Mouse (Mus musculus): Measurements from ENCODE around the gene Ifitm1. TPM values are rescaled to one million over a fixed set of nuclear protein-coding genes. Genes with fewer than 3 reads are reported as not detected.
"Not testable (repeated sequence)": the region's sequence is repeated elsewhere in the genome, so short reads cannot be mapped to it uniquely, and the experiment has no call there.

The Ifitm1 gene
- polyA plus RNA-seq, 1 experiment from 2014 or later, result 10.3 TPM

DNA sequence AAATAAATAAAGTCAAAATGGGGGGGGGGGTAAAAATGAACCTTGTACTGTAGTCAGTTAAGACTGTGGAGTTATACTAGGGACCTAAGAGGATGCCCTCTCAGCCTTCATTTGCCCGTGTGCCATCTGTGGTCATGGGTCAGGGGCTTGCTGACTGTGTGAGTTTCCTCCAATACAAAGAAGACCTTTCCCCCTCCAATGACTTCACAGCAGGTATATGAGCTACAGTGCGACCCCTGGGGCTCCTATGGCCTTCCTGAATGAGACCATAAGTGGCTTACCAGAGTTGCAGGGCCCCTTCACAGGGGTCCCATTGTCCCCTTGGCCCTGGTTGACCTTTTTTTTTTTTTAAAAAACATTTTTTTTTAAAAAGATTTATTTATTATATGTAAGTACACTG, 5.6 kb upstream of the Ifitm1 start:
- no peak overlapping the region for H3K27ac ChIP-seq (replicated peaks)
- no peak overlapping the region for H3K4me2 ChIP-seq (replicated peaks)
- H3K4me1 ChIP-seq, result peaks cover 10% of the 10 kb centered on the region; the same call in 1 of the 2 replicates
- no peak overlapping the region for H3K9ac ChIP-seq (replicated peaks)
- H3K9me3 ChIP-seq, result no peaks in the 10 kb centered on the region
- H3K27me3 ChIP-seq, result no peaks in the 10 kb centered on the region
- 24% methylated on average over 2 of the region's 2 CpGs for WGBS
- no peak for ATAC-seq (ENCODE audit: low FRiP score, low read depth)
- no peak overlapping the region for H3K4me3 ChIP-seq
- no peaks in the 10 kb centered on the region for H3K36me3 ChIP-seq

- Histone ChIP-seq H3K9me3 (no peaks in the 10 kb centered on the region), H3K4me1 (peaks cover 13% of the 10 kb centered on the region), H3K27me3 (no peaks in the 10 kb centered on the region), H3K4me2 (replicated peaks) (no peak overlapping the region), H3K27ac (replicated peaks) (no peak overlapping the region), H3K9ac (replicated peaks) (no peak overlapping the region), H3K36me3 (no peaks in the 10 kb centered on the region), H3K4me3 (no peak overlapping the region)
- no peak for ATAC-seq (ENCODE audit: low FRiP score, low read depth)
- WGBS, result 68% methylated on average over 2 of the region's 2 CpGs
These were observed 4.3 kb upstream of the Ifitm1 start for GRCm38 (mm10) chr7:140962733-140963132.

- no peaks in the 10 kb centered on the region for H3K36me3 ChIP-seq
- no peak overlapping the region for H3K27ac ChIP-seq (replicated peaks)
- no peak overlapping the region for H3K4me3 ChIP-seq
- H3K4me1 ChIP-seq, result peaks cover 9% of the 10 kb centered on the region
- WGBS, result 8% methylated on average over 14 of the region's 14 CpGs
- H3K9me3 ChIP-seq, result no peaks in the 10 kb centered on the region
- H3K4me2 ChIP-seq (replicated peaks), result no peak overlapping the region
- ATAC-seq (ENCODE audit: low FRiP score, low read depth), result no peak
- no peak overlapping the region for H3K9ac ChIP-seq (replicated peaks)
- peaks cover 4% of the 10 kb centered on the region; the same call in 1 of the 2 replicates for H3K27me3 ChIP-seq
These were observed 1.0 kb downstream of the Ifitm1 start for GRCm38 (mm10) chr7:140967862-140968591.

GRCm38 (mm10) chr7:140968710-140969109, 1.7 kb downstream of the Ifitm1 start:
- 12% methylated on average over 3 of the region's 3 CpGs for WGBS
- ATAC-seq (ENCODE audit: low FRiP score, low read depth), result not testable (repeated sequence)

DNA sequence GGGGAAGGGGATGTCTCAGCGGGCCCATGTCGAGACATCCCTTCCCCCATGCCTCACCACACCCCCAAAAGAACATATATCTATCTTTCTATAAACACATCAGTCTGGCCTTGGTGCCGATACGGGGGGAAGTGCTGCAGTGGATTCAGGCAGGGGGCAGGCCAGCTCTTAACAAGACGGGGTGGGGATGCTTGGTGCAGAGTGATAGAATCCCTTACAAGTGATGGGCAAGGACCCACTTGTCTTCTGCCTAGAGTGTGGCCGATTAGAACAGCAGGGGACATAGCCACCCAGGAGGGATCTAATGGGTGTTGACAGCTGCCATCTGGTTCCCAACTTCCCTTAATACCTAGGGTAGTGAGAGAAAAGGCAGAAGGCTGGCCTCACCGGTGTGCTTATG, 3.9 kb downstream of the Ifitm1 start:
- peaks cover 11% of the 10 kb centered on the region; the same call in 1 of the 2 replicates for H3K27me3 ChIP-seq
- H3K36me3 ChIP-seq, result no peaks in the 10 kb centered on the region
- H3K4me1 ChIP-seq, result peaks cover 19% of the 10 kb centered on the region
- ATAC-seq (ENCODE audit: low FRiP score, low read depth), result no peak
- no peak overlapping the region for H3K4me2 ChIP-seq (replicated peaks)
- no peaks in the 10 kb centered on the region for H3K9me3 ChIP-seq
- H3K4me3 ChIP-seq, result no peak overlapping the region
- no peak overlapping the region for H3K9ac ChIP-seq (replicated peaks)
- no peak overlapping the region for H3K27ac ChIP-seq (replicated peaks)
- 53% methylated on average over 7 of the region's 7 CpGs for WGBS

More at GRCm38 (mm10) chr7:140968710-140969109, 1.7 kb downstream of the Ifitm1 start:
- H3K9ac ChIP-seq (replicated peaks); H3K27ac ChIP-seq (replicated peaks); H3K9me3 ChIP-seq; H3K36me3 ChIP-seq; H3K4me2 ChIP-seq (replicated peaks); H3K4me3 ChIP-seq; H3K27me3 ChIP-seq: not testable (repeated sequence)
- H3K4me1 ChIP-seq, result peaks cover 14% of the 10 kb centered on the region

DNA sequence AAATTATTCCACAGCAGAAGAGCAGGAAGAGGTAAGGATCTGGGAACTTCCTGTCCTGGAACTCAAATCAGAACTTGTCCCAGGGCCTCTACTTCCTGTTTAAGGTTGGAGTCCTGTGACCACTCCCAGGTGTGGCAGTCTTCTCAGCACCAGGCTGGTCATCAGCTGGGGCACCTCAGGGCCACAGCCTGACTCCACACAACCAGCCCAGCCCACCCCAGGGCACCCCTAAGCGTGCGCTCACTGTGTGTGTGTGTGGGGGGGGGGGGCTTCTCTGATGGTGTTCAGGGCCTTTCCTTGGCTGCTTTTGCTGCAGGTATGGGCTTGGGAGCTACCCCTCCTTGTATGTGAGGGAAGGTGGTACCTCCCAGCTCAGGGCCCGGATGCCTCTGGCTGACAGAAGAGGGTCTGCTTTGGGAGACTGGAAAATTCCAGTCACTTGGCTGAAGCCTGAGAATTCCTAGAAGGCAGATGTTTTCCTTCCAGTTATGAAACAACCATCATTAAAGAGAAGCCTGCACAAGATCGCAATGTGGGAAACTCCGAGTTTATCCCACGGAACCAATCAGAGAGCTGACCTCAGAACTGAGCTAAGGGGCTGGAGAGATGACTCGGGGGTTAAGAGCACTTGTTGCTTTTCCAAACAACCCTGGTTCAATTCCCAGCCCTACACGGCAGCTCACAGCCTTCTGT, 4.6 kb downstream of the Ifitm1 start:
- WGBS, result 85% methylated on average over 8 of the region's 8 CpGs
- H3K4me3 ChIP-seq, result no peak overlapping the region
- H3K27ac ChIP-seq (replicated peaks), result no peak overlapping the region
- H3K9me3 ChIP-seq, result no peaks in the 10 kb centered on the region
- no peak overlapping the region for H3K9ac ChIP-seq (replicated peaks)
- H3K27me3 ChIP-seq, result peaks cover 11% of the 10 kb centered on the region; the same call in 1 of the 2 replicates
- H3K4me2 ChIP-seq (replicated peaks), result no peak overlapping the region
- no peak for ATAC-seq (ENCODE audit: low FRiP score, low read depth)
- no peaks in the 10 kb centered on the region for H3K36me3 ChIP-seq
- H3K4me1 ChIP-seq, result peaks cover 19% of the 10 kb centered on the region

DNA sequence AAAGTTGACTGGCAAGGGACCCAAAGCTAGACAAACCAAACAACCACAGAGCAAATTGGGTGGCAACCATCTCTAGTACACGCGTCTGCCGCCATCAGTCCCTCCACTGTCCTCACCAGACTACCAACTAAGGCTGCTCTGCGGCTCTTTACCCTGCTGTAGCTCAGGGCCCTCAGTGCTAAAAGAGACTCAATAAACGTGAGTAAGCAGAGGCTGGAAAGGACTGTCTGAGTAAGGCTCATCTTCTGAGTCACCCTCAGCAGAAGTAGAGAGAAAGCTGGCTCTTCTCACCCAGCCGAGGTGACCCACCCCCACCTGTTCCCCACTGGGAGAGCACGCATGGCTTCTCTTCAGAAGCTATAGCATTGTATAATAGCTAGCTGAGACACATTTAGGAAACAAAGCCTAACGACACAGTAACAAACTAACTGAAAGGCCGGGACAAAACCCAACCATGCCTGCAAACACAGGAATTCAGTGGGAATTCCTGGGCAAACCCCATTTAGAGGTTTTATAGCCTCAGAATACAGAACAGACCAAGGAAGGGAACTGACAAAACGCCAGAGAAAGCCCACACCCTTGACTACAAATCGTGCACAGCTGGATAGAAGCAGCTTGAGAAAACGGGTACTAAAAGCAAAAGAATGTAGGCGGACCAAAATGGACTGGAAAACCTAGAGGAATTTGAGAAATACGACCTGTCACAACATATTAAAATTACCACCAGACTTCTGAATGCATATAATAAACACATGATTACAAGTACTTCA, 6.6 kb downstream of the Ifitm1 start:
- H3K9ac ChIP-seq (replicated peaks), result no peak overlapping the region
- peaks cover 11% of the 10 kb centered on the region; the same call in 1 of the 2 replicates for H3K27me3 ChIP-seq
- H3K4me1 ChIP-seq, result peaks cover 10% of the 10 kb centered on the region
- no peak overlapping the region for H3K4me2 ChIP-seq (replicated peaks)
- H3K27ac ChIP-seq (replicated peaks), result no peak overlapping the region
- H3K9me3 ChIP-seq, result no peaks in the 10 kb centered on the region
- H3K36me3 ChIP-seq, result no peaks in the 10 kb centered on the region
- 27% methylated on average over 14 of the region's 14 CpGs for WGBS
- no peak overlapping the region for H3K4me3 ChIP-seq
- ATAC-seq (ENCODE audit: low FRiP score, low read depth), result no peak

GRCm38 (mm10) chr7:140974940-140975339, 7.9 kb downstream of the Ifitm1 start:
- no peak for ATAC-seq (ENCODE audit: low FRiP score, low read depth)
- WGBS, result 8% methylated on average over 9 of the region's 9 CpGs
- Histone ChIP-seq H3K4me2 (replicated peaks) (no peak overlapping the region), H3K36me3 (no peaks in the 10 kb centered on the region), H3K4me1 (peaks cover 10% of the 10 kb centered on the region), H3K27ac (replicated peaks) (no peak overlapping the region), H3K9me3 (no peaks in the 10 kb centered on the region), H3K4me3 (no peak overlapping the region), H3K27me3 (peaks cover 7% of the 10 kb centered on the region; the same call in 1 of the 2 replicates), H3K9ac (replicated peaks) (no peak overlapping the region)

GRCm38 (mm10) chr7:140975465-140975864, 8.4 kb downstream of the Ifitm1 start:
- H3K27me3 ChIP-seq, result peaks cover 7% of the 10 kb centered on the region; the same call in 1 of the 2 replicates
- H3K4me1 ChIP-seq, result peaks cover 10% of the 10 kb centered on the region
- no peak overlapping the region for H3K4me2 ChIP-seq (replicated peaks)
- no peak overlapping the region for H3K27ac ChIP-seq (replicated peaks)
- ATAC-seq (ENCODE audit: low FRiP score, low read depth), result no peak
- no peaks in the 10 kb centered on the region for H3K36me3 ChIP-seq
- H3K9ac ChIP-seq (replicated peaks), result no peak overlapping the region
- no peak overlapping the region for H3K4me3 ChIP-seq
- WGBS, result 24% methylated on average over 3 of the region's 3 CpGs
- no peaks in the 10 kb centered on the region for H3K9me3 ChIP-seq

- 91% methylated on average over 9 of the region's 9 CpGs for WGBS
These were observed 9.7 kb downstream of the Ifitm1 start for GRCm38 (mm10) chr7:140976720-140977119.

DNA sequence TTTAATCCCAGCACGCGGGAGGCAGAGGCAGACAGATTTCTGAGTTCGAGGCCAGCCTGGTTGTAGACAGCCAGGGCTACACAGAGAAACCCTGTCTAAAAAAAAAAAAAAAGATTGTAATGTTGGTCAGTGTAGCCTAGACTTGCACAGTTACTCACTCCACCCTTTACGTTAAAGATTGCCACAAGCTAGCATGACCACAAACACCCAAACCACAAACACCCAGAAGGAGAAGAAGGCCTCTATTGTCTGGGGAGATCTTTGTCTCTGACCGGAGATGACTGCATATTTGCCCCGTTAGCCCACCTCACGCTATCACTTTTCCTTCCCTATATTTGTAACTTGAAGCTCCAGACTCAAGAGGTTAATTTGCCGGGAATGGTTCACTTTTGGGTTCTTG, 14.7 kb downstream of the Ifitm1 start:
- WGBS, result 95% methylated on average over 8 of the region's 8 CpGs
- H3K4me1 ChIP-seq, result no peaks in the 10 kb centered on the region
- ATAC-seq (ENCODE audit: low FRiP score, low read depth), result no peak
- H3K4me3 ChIP-seq, result no peak overlapping the region
- no peaks in the 10 kb centered on the region for H3K27me3 ChIP-seq
- no peaks in the 10 kb centered on the region for H3K9me3 ChIP-seq
- H3K27ac ChIP-seq (replicated peaks), result no peak overlapping the region
- no peaks in the 10 kb centered on the region for H3K36me3 ChIP-seq
- no peak overlapping the region for H3K4me2 ChIP-seq (replicated peaks)
- no peak overlapping the region for H3K9ac ChIP-seq (replicated peaks)

More at GRCm38 (mm10) chr7:140976720-140977119, 9.7 kb downstream of the Ifitm1 start:
- not testable (repeated sequence) for H3K27ac ChIP-seq (replicated peaks); ATAC-seq (ENCODE audit: low FRiP score, low read depth); H3K4me2 ChIP-seq (replicated peaks); H3K36me3 ChIP-seq; H3K4me3 ChIP-seq; H3K4me1 ChIP-seq; H3K9ac ChIP-seq (replicated peaks); H3K9me3 ChIP-seq; H3K27me3 ChIP-seq

GRCm38 (mm10) chr7:140982971-140983370, 15.9 kb downstream of the Ifitm1 start:
- ATAC-seq (ENCODE audit: low FRiP score, low read depth), result no peak
- no peak overlapping the region for H3K4me2 ChIP-seq (replicated peaks)
- H3K27ac ChIP-seq (replicated peaks), result no peak overlapping the region
- H3K9me3 ChIP-seq, result no peaks in the 10 kb centered on the region
- no peak overlapping the region for H3K4me3 ChIP-seq
- 88% methylated on average over 7 of the region's 7 CpGs for WGBS
- no peaks in the 10 kb centered on the region for H3K27me3 ChIP-seq
- H3K9ac ChIP-seq (replicated peaks), result no peak overlapping the region
- no peaks in the 10 kb centered on the region for H3K4me1 ChIP-seq
- no peaks in the 10 kb centered on the region for H3K36me3 ChIP-seq

Data from midbrain, embryonic 12.5 days (tissue).